Mouse (Mus musculus) forebrain, embryonic 13.5 days (tissue): ENCODE results near the gene Lgi4. TPM values are rescaled to one million over a fixed set of nuclear protein-coding genes. Genes with fewer than 3 reads are reported as not detected.

Source experiments
- ATAC-seq: fragments of 200-750 bp; cut with Nextera tagmentation; 2 replicates; pipeline ENCODE4 v1.8.0; 2017
- H3K27ac ChIP-seq: fragments of 300-500 bp; sonication (generic); 2 replicates; pipeline ENCODE4 v1.5.1; 2015; ENCODE audit warnings: inconsistent platforms, mild to moderate bottlenecking, moderate library complexity
- H3K27me3 ChIP-seq: fragments of 300-500 bp; sonication (generic); 2 replicates; pipeline ENCODE4 v1.6.1; 2015; ENCODE audit warnings: mild to moderate bottlenecking, inconsistent platforms
- H3K36me3 ChIP-seq: fragments of 300-500 bp; sonication (generic); 2 replicates; pipeline ENCODE4 v1.6.1; 2015; ENCODE audit warnings: mild to moderate bottlenecking, inconsistent platforms; ENCODE audit not compliant: poor library complexity, severe bottlenecking
- H3K4me1 ChIP-seq: fragments of 300-500 bp; sonication (generic); 2 replicates; pipeline ENCODE4 v1.6.1; 2015; ENCODE audit warnings: inconsistent platforms
- H3K4me2 ChIP-seq: fragments of 300-500 bp; sonication (generic); 2 replicates; pipeline ENCODE4 v1.6.1; 2015; ENCODE audit warnings: inconsistent platforms, mild to moderate bottlenecking, moderate library complexity
- H3K4me3 ChIP-seq: fragments of 300-500 bp; sonication (generic); 2 replicates; pipeline ENCODE4 v1.5.1; 2015; ENCODE audit warnings: mild to moderate bottlenecking, inconsistent platforms
- H3K9ac ChIP-seq: fragments of 300-500 bp; sonication (generic); 2 replicates; pipeline ENCODE4 v1.6.1; 2015; ENCODE audit warnings: mild to moderate bottlenecking, inconsistent platforms
- H3K9me3 ChIP-seq: fragments of 300-500 bp; sonication (generic); replicated peaks from 2 replicates; pipeline ENCODE4 v1.6.1; 2016; ENCODE audit warnings: inconsistent platforms
- WGBS: fragments of 180-500 bp; shearing (Covaris S2); methylation state at CpG from one replicate; pipeline ENCODE4 v1.1.7; 2015; 5-methylcytosine and 5-hydroxymethylcytosine counted together
- polyA plus RNA-seq: library from polyadenylated mRNA; unstranded; fragments of >200 nt; fragmentation: Nextera tagmentation; extraction: Ambion mirVana; gene quantifications from 2 replicates; pipeline ENCODE4 v1.2.1, GENCODE M21; 2015

Gene Lgi4
- polyA plus RNA-seq, 1 experiment from 2014 or later: 0.26 TPM

- Histone ChIP-seq H3K4me1 (0 out of 2 replicates have a peak, but pooled peaks cover 3% of the 10 kb centered on the region), H3K9me3 (no peaks in the 10 kb centered on the region), H3K36me3 (no peaks in the 10 kb centered on the region), H3K27ac (no peak overlapping the region), H3K4me2 (no peak overlapping the region), H3K4me3 (no peak overlapping the region), H3K27me3 (no peaks in the 10 kb centered on the region), H3K9ac (no peak overlapping the region)
- ATAC-seq: no peak
- WGBS: 40% methylated on average over 5 of the region's 5 CpGs
These were observed 8.7 kb downstream of the Lgi4 start for GRCm38 (mm10) chr7:31067836-31068235.

- Histone ChIP-seq H3K4me1 (0 out of 2 replicates have a peak, but pooled peaks cover 3% of the 10 kb centered on the region), H3K36me3 (no peaks in the 10 kb centered on the region), H3K9me3 (no peaks in the 10 kb centered on the region), H3K4me2 (no peak overlapping the region), H3K4me3 (no peak overlapping the region), H3K27me3 (no peaks in the 10 kb centered on the region), H3K27ac (no peak overlapping the region), H3K9ac (no peak overlapping the region)
- 85% methylated on average over 14 of the region's 14 CpGs for WGBS
- no peak for ATAC-seq
These were observed 10.3 kb downstream of the Lgi4 start for GRCm38 (mm10) chr7:31069491-31069890.

- Histone ChIP-seq H3K9ac (no peak overlapping the region), H3K4me2 (no peak overlapping the region), H3K4me3 (no peak overlapping the region), H3K9me3 (no peaks in the 10 kb centered on the region), H3K27ac (no peak overlapping the region), H3K4me1 (0 out of 2 replicates have a peak, but pooled peaks cover 3% of the 10 kb centered on the region), H3K36me3 (no peaks in the 10 kb centered on the region), H3K27me3 (no peaks in the 10 kb centered on the region)
- 78% methylated on average over 6 of the region's 6 CpGs for WGBS
- no peak for ATAC-seq
These were observed 11.2 kb downstream of the Lgi4 start for GRCm38 (mm10) chr7:31070324-31070723.

GRCm38 (mm10) chr7:31072326-31072725 is 13.2 kb downstream of the Lgi4 start:
- 64% methylated on average over 9 of the region's 9 CpGs for WGBS
- no peak overlapping the region for H3K4me3 ChIP-seq
- no peak for ATAC-seq
- no peaks in the 10 kb centered on the region for H3K36me3 ChIP-seq
- H3K4me2 ChIP-seq: no peak overlapping the region
- H3K9ac ChIP-seq: no peak overlapping the region
- no peaks in the 10 kb centered on the region for H3K9me3 ChIP-seq
- no peak overlapping the region for H3K27ac ChIP-seq
- H3K4me1 ChIP-seq: 0 out of 2 replicates have a peak, but pooled peaks cover 3% of the 10 kb centered on the region
- no peaks in the 10 kb centered on the region for H3K27me3 ChIP-seq

- no peaks in the 10 kb centered on the region for H3K27me3 ChIP-seq
- 0 out of 2 replicates have a peak, but pooled peaks cover 3% of the 10 kb centered on the region for H3K4me1 ChIP-seq
- no peak overlapping the region for H3K4me3 ChIP-seq
- H3K9me3 ChIP-seq: no peaks in the 10 kb centered on the region
- H3K4me2 ChIP-seq: no peak overlapping the region
- H3K9ac ChIP-seq: no peak overlapping the region
- H3K36me3 ChIP-seq: no peaks in the 10 kb centered on the region
- ATAC-seq: no peak
- no peak overlapping the region for H3K27ac ChIP-seq
These were observed 14.4 kb downstream of the Lgi4 start for GRCm38 (mm10) chr7:31073546-31073945.

GRCm38 (mm10) chr7:31074061-31074712 is 15.0 kb downstream of the Lgi4 start:
- Histone ChIP-seq H3K27ac (no peak overlapping the region), H3K9ac (no peak overlapping the region), H3K4me2 (no peak overlapping the region), H3K4me1 (0 out of 2 replicates have a peak, but pooled peaks cover 3% of the 10 kb centered on the region), H3K9me3 (no peaks in the 10 kb centered on the region), H3K27me3 (no peaks in the 10 kb centered on the region), H3K4me3 (no peak overlapping the region), H3K36me3 (no peaks in the 10 kb centered on the region)
- no peak for ATAC-seq
- WGBS: 73% methylated on average over 7 of the region's 7 CpGs

- Histone ChIP-seq H3K4me1 (0 out of 2 replicates have a peak, but pooled peaks cover 3% of the 10 kb centered on the region), H3K4me2 (no peak overlapping the region), H3K27me3 (no peaks in the 10 kb centered on the region), H3K4me3 (no peak overlapping the region), H3K9me3 (no peaks in the 10 kb centered on the region), H3K27ac (no peak overlapping the region), H3K9ac (no peak overlapping the region), H3K36me3 (no peaks in the 10 kb centered on the region)
- ATAC-seq: no peak
- WGBS: 68% methylated on average over 5 of the region's 5 CpGs
These were observed 15.5 kb downstream of the Lgi4 start for GRCm38 (mm10) chr7:31074713-31075069.

GRCm38 (mm10) chr7:31076492-31076891 is 17.4 kb downstream of the Lgi4 start, which contains the start of gene Fxyd3:
Gene Fxyd3 (minus strand): TSS chr7:31076704.
- Histone ChIP-seq H3K4me3 (no peak within 1 kb of the TSS), H3K4me2 (no peak within 1 kb of the TSS), H3K27ac (no peak within 1 kb of the TSS), H3K4me1 (no peaks in the 10 kb centered on the region), H3K9ac (no peak within 1 kb of the TSS), H3K27me3 (no peaks in the 10 kb centered on the region), H3K36me3 (no peaks in the 10 kb centered on the region), H3K9me3 (0 out of 2 replicates have a peak, but pooled peaks cover 2% of the 10 kb centered on the region)
- no peak for ATAC-seq
- 66% methylated on average over 5 of the region's 5 CpGs for WGBS

- ATAC-seq: no peak
- H3K27me3 ChIP-seq: no peaks in the 10 kb centered on the region
- 64% methylated on average over 6 of the region's 6 CpGs for WGBS
- H3K4me1 ChIP-seq: no peaks in the 10 kb centered on the region
- H3K9me3 ChIP-seq: 0 out of 2 replicates have a peak, but pooled peaks cover 2% of the 10 kb centered on the region
- H3K36me3 ChIP-seq: no peaks in the 10 kb centered on the region
- H3K4me2 ChIP-seq: no peak overlapping the region
- no peak overlapping the region for H3K4me3 ChIP-seq
- no peak overlapping the region for H3K9ac ChIP-seq
- no peak overlapping the region for H3K27ac ChIP-seq
These were observed 18.3 kb downstream of the Lgi4 start for GRCm38 (mm10) chr7:31077470-31077869.

GRCm38 (mm10) chr7:31077885-31078445 is 18.8 kb downstream of the Lgi4 start:
- no peak overlapping the region for H3K9ac ChIP-seq
- H3K4me1 ChIP-seq: no peaks in the 10 kb centered on the region
- no peak for ATAC-seq
- H3K36me3 ChIP-seq: no peaks in the 10 kb centered on the region
- H3K4me2 ChIP-seq: no peak overlapping the region
- WGBS: 48% methylated on average over 5 of the region's 5 CpGs
- no peak overlapping the region for H3K4me3 ChIP-seq
- no peaks in the 10 kb centered on the region for H3K27me3 ChIP-seq
- no peak overlapping the region for H3K27ac ChIP-seq
- 0 out of 2 replicates have a peak, but pooled peaks cover 2% of the 10 kb centered on the region for H3K9me3 ChIP-seq

- Histone ChIP-seq H3K9ac (no peak overlapping the region), H3K9me3 (0 out of 2 replicates have a peak, but pooled peaks cover 2% of the 10 kb centered on the region), H3K27me3 (no peaks in the 10 kb centered on the region), H3K4me2 (no peak overlapping the region), H3K4me3 (no peak overlapping the region), H3K4me1 (0 out of 2 replicates have a peak, but pooled peaks cover 2% of the 10 kb centered on the region), H3K36me3 (no peaks in the 10 kb centered on the region), H3K27ac (no peak overlapping the region)
- ATAC-seq: no peak
- whole genome bisulfite sequencing: 89% methylated on average over 8 of the region's 8 CpGs
These were observed 20.5 kb downstream of the Lgi4 start for GRCm38 (mm10) chr7:31079670-31080069.

- 45% methylated on average over 3 of the region's 3 CpGs for WGBS
- Histone ChIP-seq H3K4me1 (0 out of 2 replicates have a peak, but pooled peaks cover 7% of the 10 kb centered on the region), H3K27ac (no peak overlapping the region), H3K4me2 (no peak overlapping the region), H3K4me3 (no peak overlapping the region), H3K9me3 (0 out of 2 replicates have a peak, but pooled peaks cover 2% of the 10 kb centered on the region), H3K27me3 (no peaks in the 10 kb centered on the region), H3K36me3 (no peaks in the 10 kb centered on the region), H3K9ac (no peak overlapping the region)
- ATAC-seq: no peak
These were observed 21.5 kb downstream of the Lgi4 start for GRCm38 (mm10) chr7:31080611-31081010.
